Mouse (Mus musculus) erythroblast, embryonic 14.5 days (primary cell): ENCODE results near the gene AL607142.1. TPM values are rescaled to one million over a fixed set of nuclear protein-coding genes. Genes with fewer than 3 reads are reported as not detected.

Experiments
- H3K27me3 ChIP-seq: 2 replicates; pipeline ENCODE4 v1.6.1; 2012; ENCODE audit warnings: inconsistent platforms; ENCODE audit not compliant: control insufficient read depth
- H3K36me3 ChIP-seq: 2 replicates; pipeline ENCODE4 v1.6.1; 2012; ENCODE audit warnings: mild to moderate bottlenecking, inconsistent platforms; ENCODE audit not compliant: control insufficient read depth
- H3K4me1 ChIP-seq: 2 replicates; pipeline ENCODE4 v1.6.1; 2012; ENCODE audit warnings: inconsistent platforms; ENCODE audit not compliant: control insufficient read depth
- H3K4me3 ChIP-seq: replicated peaks from 2 replicates; pipeline ENCODE3; 2012; ENCODE audit warnings: moderate library complexity, mild to moderate bottlenecking, inconsistent platforms
- H3K9me3 ChIP-seq: 2 replicates; pipeline ENCODE4 v1.6.1; 2012; ENCODE audit warnings: low read length, inconsistent platforms, mixed read lengths; ENCODE audit not compliant: control insufficient read depth
- GATA1 ChIP-seq: IDR thresholded peaks from 2 replicates; pipeline ENCODE4 v1.6.1; 2012; ENCODE audit warnings: low read length, inconsistent platforms, mixed read lengths
- TAL1 ChIP-seq: IDR thresholded peaks from 3 replicates; pipeline ENCODE4 v1.6.1; 2012; ENCODE audit warnings: low read length, inconsistent platforms, mixed read lengths
- polyA plus RNA-seq: library from polyadenylated mRNA; stranded (reverse); fragments of >175 nt; gene quantifications from 2 replicates; pipeline ENCODE4 v1.2.3, GENCODE M21; 2012

AL607142.1 gene
- polyA plus RNA-seq, 1 experiment, result not detected

DNA sequence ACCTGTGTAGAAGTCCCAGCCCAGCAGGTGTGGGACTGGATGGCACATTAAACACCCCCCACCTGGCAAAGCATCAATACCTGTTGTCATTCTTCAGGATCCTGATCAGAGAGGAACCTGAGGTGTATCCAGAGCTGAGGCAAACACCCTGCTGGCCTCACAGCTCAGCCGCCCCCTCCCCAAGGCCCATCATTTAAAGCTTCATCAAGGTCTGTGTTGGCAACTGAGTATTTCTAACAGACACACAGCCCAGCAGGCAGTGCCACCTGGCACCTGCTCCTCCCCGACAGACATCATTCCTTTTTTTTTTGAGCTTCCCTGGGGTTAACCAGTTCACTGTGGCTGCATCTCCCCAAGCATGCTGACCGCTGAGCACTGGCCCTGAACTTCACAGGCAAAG is 50.7 kb downstream of the AL607142.1 start:
- peaks cover 4% of the 10 kb centered on the region; the same call in 1 of the 2 replicates for H3K9me3 ChIP-seq
- TF ChIP-seq GATA1 (no peak), TAL1 (no peak)
- H3K4me1 ChIP-seq, result no peaks in the 10 kb centered on the region
- no peak overlapping the region for H3K4me3 ChIP-seq
- no peaks in the 10 kb centered on the region for H3K27me3 ChIP-seq
- no peaks in the 10 kb centered on the region for H3K36me3 ChIP-seq

DNA sequence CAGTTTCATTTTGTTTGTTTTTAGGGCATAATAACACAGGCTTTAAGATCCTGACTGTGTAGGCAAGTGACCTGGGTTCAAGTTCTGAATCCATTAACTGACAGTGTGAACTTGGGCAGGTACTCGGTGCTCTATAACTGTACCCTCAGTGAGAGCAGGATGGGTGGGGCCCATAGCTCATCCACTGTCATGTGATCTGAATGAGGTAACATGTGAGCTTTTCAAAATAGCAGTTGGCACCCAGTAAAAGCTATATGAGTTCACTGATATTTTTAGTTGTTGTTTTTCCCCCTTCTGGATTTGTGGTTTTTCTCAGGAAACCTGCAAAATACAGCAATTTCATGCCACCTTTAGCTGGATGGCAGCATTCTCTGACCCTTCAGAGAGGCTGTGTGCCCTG is 51.5 kb downstream of the AL607142.1 start:
- no peak for TF ChIP-seq GATA1
- no peaks in the 10 kb centered on the region for H3K4me1 ChIP-seq

DNA sequence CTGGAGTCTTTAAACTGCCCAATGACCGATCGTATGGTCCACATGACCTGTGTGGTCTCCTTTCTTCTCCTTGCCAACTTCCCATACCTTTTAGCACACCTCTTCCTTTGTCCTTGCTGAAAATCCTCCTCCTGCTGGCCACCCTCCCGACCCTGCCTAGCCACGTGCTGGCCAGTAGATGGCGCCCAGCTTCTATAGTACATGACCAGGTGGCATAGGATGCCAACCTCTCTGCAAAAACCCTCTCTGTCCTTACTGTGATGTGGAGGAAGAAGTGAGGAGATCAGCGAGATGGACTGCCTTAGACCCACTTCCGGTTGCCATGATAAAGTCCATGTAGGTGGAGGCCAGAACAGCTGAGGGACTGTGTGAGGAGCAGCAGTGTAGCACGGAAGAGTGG is 55.5 kb downstream of the AL607142.1 start:
- Histone ChIP-seq H3K36me3 (no peaks in the 10 kb centered on the region), H3K4me3 (no peak overlapping the region), H3K27me3 (no peaks in the 10 kb centered on the region), H3K9me3 (no peaks in the 10 kb centered on the region), H3K4me1 (no peaks in the 10 kb centered on the region)
- TF ChIP-seq GATA1, result no peak
- TF ChIP-seq TAL1, result no peak

More for the DNA sequence above, 51.5 kb downstream of the AL607142.1 start:
- peaks cover 4% of the 10 kb centered on the region; the same call in 1 of the 2 replicates for H3K9me3 ChIP-seq
- H3K36me3 ChIP-seq, result no peaks in the 10 kb centered on the region
- H3K4me3 ChIP-seq, result no peak overlapping the region
- H3K27me3 ChIP-seq, result no peaks in the 10 kb centered on the region

DNA sequence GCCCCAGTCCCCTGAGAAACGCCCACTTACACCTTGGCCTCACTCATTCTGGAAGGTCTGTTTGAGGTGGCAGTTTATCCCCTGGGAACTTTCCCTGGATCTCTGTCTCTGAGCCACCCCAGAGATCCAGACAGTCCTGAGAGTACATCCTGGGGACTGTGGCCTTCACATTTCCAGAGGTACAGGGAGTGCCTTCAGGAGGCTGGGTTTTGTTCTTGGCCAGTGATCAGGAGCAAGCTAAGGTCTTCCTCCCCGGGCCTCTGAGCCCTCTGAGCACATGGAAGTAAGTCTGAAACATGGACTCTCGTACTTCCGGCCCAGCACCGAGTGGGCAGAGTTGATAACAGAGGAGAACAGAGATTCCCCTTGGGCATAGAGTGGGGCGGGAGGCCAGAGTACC is 59.9 kb downstream of the AL607142.1 start:
- TF ChIP-seq GATA1 (no peak), TAL1 (no peak)
- Histone ChIP-seq H3K4me3 (no peak overlapping the region), H3K36me3 (no peaks in the 10 kb centered on the region), H3K9me3 (no peaks in the 10 kb centered on the region), H3K4me1 (no peaks in the 10 kb centered on the region), H3K27me3 (no peaks in the 10 kb centered on the region)

DNA sequence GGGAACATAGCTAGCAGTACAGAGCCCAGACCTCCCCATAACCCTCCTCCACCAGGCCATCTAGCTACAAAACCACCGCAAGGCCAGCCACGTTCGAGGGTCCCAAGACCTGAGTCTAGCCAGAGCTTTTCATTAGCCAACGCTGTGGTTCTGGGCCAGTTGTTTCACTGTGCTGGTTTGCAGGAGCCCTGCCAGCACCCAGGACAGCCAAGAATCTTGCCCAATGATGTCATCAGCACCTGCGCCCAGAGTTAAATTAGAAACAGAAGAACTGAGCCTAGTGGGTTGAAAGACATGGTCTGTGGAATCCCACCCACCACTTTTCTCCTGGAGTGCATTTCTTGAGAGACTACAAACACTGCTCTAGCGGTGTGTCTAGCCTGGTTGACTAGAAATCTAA is 61.3 kb downstream of the AL607142.1 start:
- Histone ChIP-seq H3K27me3 (no peaks in the 10 kb centered on the region), H3K4me1 (no peaks in the 10 kb centered on the region), H3K4me3 (no peak overlapping the region), H3K36me3 (no peaks in the 10 kb centered on the region), H3K9me3 (no peaks in the 10 kb centered on the region)
- TF ChIP-seq GATA1 (no peak), TAL1 (no peak)

DNA sequence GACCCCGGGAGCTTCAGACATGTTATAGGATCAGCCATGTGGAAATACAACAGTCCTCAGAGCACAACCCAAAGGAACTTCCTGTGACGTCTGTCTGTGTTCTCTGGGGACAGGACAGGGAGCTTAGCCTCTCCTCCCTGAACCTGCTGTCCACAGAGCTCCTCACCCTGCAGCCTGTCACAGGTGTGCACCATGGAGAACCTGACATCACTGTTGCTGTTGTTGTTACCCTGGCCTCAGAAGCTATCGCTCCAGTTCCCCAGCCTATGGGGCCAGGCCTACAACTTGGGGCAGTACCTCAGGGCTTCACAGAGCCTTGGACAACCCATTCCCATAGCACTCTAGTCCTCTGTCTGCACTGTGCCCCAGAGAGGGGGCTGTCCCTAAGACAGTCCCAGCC is 62.5 kb downstream of the AL607142.1 start:
- Histone ChIP-seq H3K4me1 (no peaks in the 10 kb centered on the region), H3K36me3 (no peaks in the 10 kb centered on the region), H3K9me3 (no peaks in the 10 kb centered on the region), H3K27me3 (no peaks in the 10 kb centered on the region), H3K4me3 (no peak overlapping the region)
- no peak for TF ChIP-seq GATA1
- TF ChIP-seq TAL1, result no peak

DNA sequence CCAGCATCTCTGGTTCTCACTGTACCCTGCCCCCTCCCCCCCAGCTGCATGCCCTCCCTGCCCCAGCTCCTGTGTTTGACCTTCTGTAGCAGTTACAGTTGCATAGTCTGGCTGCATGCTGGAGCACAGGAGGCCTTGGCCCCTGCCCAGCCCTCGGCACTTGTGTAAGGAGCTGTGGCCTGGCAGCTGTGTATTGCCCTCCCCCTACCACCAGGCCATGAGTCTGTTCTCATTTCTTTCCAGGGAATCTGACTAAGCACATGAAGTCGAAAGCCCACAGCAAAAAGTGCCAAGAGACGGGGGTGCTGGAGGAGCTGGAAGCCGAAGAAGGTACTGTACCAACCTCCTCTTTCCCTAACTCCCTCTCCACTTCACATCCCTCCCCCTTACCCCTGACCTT is 63.2 kb downstream of the AL607142.1 start:
- Histone ChIP-seq H3K4me1 (no peaks in the 10 kb centered on the region), H3K36me3 (no peaks in the 10 kb centered on the region), H3K27me3 (no peaks in the 10 kb centered on the region), H3K9me3 (no peaks in the 10 kb centered on the region), H3K4me3 (no peak overlapping the region)
- TF ChIP-seq GATA1, result no peak
- no peak for TF ChIP-seq TAL1

DNA sequence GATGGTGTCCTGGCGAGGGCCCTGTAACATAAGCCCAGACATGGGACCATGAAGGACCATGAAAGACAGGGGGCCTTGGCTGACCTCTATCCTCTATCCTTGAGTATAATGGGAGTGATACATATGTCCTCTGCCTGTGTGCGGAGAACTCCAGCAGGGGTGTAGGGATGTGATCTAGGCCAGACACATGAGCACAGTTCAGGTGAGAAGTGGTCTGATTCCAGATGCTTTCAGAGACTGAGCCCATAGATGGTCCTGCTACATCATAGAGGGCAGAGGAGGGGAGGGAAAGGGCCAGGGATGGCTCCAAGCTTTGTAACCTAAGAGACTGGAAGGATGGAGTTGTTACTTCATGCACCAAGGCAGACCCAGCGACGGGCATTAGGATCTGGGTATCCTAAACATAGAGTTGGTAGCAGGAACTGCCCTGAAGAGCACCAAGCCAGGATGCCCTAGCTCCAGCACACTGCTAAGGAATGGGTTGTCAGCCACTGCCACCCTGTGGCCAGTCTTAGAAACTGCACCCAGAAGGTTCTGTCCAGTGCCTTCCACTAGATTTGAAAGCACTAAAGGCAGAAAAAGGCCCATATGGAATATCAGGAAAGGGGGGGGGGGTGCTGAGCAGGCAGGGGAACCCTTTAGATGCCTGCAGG is 64.6 kb downstream of the AL607142.1 start:
- Histone ChIP-seq H3K27me3 (no peaks in the 10 kb centered on the region), H3K9me3 (no peaks in the 10 kb centered on the region), H3K4me3 (no peak overlapping the region), H3K4me1 (no peaks in the 10 kb centered on the region), H3K36me3 (no peaks in the 10 kb centered on the region)
- TF ChIP-seq GATA1 (no peak), TAL1 (no peak)

DNA sequence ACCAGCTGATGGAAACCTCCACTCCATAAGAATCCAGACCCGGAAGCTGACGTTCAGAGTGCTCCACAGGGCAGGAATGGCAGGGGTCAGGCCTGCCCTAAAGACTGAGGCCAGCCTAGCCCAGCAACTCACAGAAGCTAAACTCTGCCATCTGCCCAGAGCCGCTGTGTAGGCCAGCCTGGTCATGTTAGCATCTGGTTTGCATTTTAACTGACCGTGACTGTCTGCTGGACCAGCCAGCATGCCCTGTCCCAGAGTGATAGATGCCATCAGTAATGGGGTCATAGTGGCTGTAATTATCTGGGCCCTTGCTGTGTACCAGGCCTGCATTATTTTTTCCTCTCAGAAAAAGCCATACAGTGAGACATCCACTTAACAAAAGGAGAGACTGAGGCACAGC is 66.1 kb downstream of the AL607142.1 start:
- Histone ChIP-seq H3K9me3 (no peaks in the 10 kb centered on the region), H3K4me1 (no peaks in the 10 kb centered on the region), H3K36me3 (no peaks in the 10 kb centered on the region), H3K27me3 (no peaks in the 10 kb centered on the region), H3K4me3 (no peak overlapping the region)
- no peak for TF ChIP-seq TAL1
